In genomic region chr2:174107375-174107774, GRCm38 (mm10) we compare ENCODE assay signal across 24 mouse cellular contexts. TPM values are rescaled to one million over a fixed set of nuclear protein-coding genes. Genes with fewer than 3 reads are reported as not detected.
A peak's percentile ranks its signal among the peaks of the same experiment; 100 is the strongest.
DNase-seq lines count a peak whose midpoint lies in the region; ATAC-seq and TF ChIP-seq lines count a peak whose summit lies in the region.
"Had no signal": no experiment of that assay in that cellular context is flagged by ENCODE, and none has a peak within 500 bp of the region (broad histone marks: within the 10 kb centered on the region; RNA-seq: fewer than 3 reads in every experiment).

No protein-coding gene starts in this region.

- peaks cover 5% of the 10 kb centered on the region; the same call in 1 of the 2 replicates for H3K4me1 ChIP-seq in kidney, adult 2 months (ENCODE audit: control insufficient read depth, insufficient read depth, low read length)
- H3K4me1 ChIP-seq in kidney, embryonic 15.5 days = peaks cover 32% of the 10 kb centered on the region
- peaks cover 21% of the 10 kb centered on the region for H3K4me1 ChIP-seq in small intestine, adult 2 months (ENCODE audit: control insufficient read depth, insufficient read depth, insufficient read length, low read length)
- H3K4me1 ChIP-seq in cerebellum, adult 2 months (ENCODE audit: control insufficient read depth, insufficient read depth, low read length) = no peaks in the 10 kb centered on the region

- WGBS in kidney, adult 2 months = 57% methylated on average over 3 of the region's 3 CpGs
- 60% methylated on average over 3 of the region's 3 CpGs for WGBS in kidney, embryonic 15.5 days
- 27% methylated on average over 3 of the region's 3 CpGs for WGBS in small intestine, adult 2 months
- WGBS in cerebellum, adult 2 months = 90% methylated on average over 3 of the region's 3 CpGs

- no peak overlapping the region for H3K27ac ChIP-seq in kidney, adult 2 months (ENCODE audit: insufficient read depth, low read depth, low read length)
- no peak overlapping the region for H3K27ac ChIP-seq in kidney, embryonic 15.5 days
- peak overlapping the region; percentile 83 for H3K27ac ChIP-seq in small intestine, adult 2 months (ENCODE audit: insufficient read depth, low read depth, low read length)
- no peak overlapping the region for H3K27ac ChIP-seq in cerebellum, adult 2 months (ENCODE audit: insufficient read depth, low read length)
- H3K27ac ChIP-seq: embryonic facial prominence, embryonic 13.5 days; embryonic facial prominence, embryonic 15.5 days; forebrain, embryonic 10.5 days; forebrain, embryonic 12.5 days had no signal

- no peak overlapping the region for H3K4me2 ChIP-seq in kidney, embryonic 15.5 days
- H3K4me2 ChIP-seq: embryonic facial prominence, embryonic 13.5 days; embryonic facial prominence, embryonic 15.5 days; forebrain, embryonic 12.5 days had no signal

- H3K4me3 ChIP-seq in kidney, adult 2 months (ENCODE audit: insufficient read depth, low read depth, low read length) = no peak overlapping the region
- H3K4me3 ChIP-seq in kidney, embryonic 15.5 days (replicated peaks) = no peak overlapping the region
- no peak overlapping the region for H3K4me3 ChIP-seq in small intestine, adult 2 months (ENCODE audit: low read depth, low read length)
- H3K4me3 ChIP-seq in cerebellum, adult 2 months (replicated peaks; ENCODE audit: insufficient read depth, low read depth, low read length) = no peak overlapping the region
- H3K4me3 ChIP-seq: embryonic facial prominence, embryonic 13.5 days; embryonic facial prominence, embryonic 15.5 days; erythroblast, embryonic 14.5 days; forebrain, embryonic 10.5 days; forebrain, embryonic 12.5 days had no signal

- no peaks in the 10 kb centered on the region for H3K36me3 ChIP-seq in kidney, adult 2 months (ENCODE audit: control insufficient read depth, insufficient read depth, low read length)
- H3K36me3 ChIP-seq in kidney, embryonic 15.5 days = no peaks in the 10 kb centered on the region
- H3K36me3 ChIP-seq in small intestine, adult 2 months (ENCODE audit: control insufficient read depth, insufficient read depth, low read length) = no peaks in the 10 kb centered on the region
- H3K36me3 ChIP-seq: embryonic facial prominence, embryonic 15.5 days; forebrain, embryonic 12.5 days had no signal

- ATAC-seq in kidney, embryonic 15.5 days (replicated peaks; ENCODE audit: low FRiP score) = no peak
- ATAC-seq: activated CD4-positive, CD25-positive, alpha-beta regulatory T cell, adult 4 months; forebrain, embryonic 14.5 days; forebrain, embryonic 16.5 days had no signal

- no peak for TF ChIP-seq CTCF in kidney, adult 2 months (conservative IDR thresholded peaks at IDR 0.05; ENCODE audit: insufficient read depth, insufficient read length, low read depth, low read length)
- TF ChIP-seq CTCF in small intestine, adult 2 months (IDR thresholded peaks at IDR 0.05; ENCODE audit: extremely low read depth, insufficient read length, insufficient replicate concordance, low read depth, low read length) = no peak
- no peak for TF ChIP-seq CTCF in cerebellum, adult 2 months (IDR thresholded peaks at IDR 0.05; ENCODE audit: borderline replicate concordance, insufficient read depth, low read depth, low read length)

- no peaks in the 10 kb centered on the region for H3K9me3 ChIP-seq in kidney, embryonic 15.5 days (replicated peaks)
- H3K9me3 ChIP-seq: embryonic facial prominence, embryonic 13.5 days; embryonic facial prominence, embryonic 15.5 days; forebrain, embryonic 10.5 days; forebrain, embryonic 12.5 days had no signal

- no peak for TF ChIP-seq POLR2A in kidney, adult 2 months (IDR thresholded peaks at IDR 0.05; ENCODE audit: low read depth, low read length)
- TF ChIP-seq POLR2A in small intestine, adult 2 months (IDR thresholded peaks at IDR 0.05; ENCODE audit: low read depth, low read length) = no peak
- no peak for TF ChIP-seq POLR2A in cerebellum, adult 2 months (IDR thresholded peaks at IDR 0.05; ENCODE audit: borderline replicate concordance, insufficient read depth, low read length)

- DNase-seq in kidney, adult 2 months = peak; percentile 59
- DNase-seq in 3T3-L1 (ENCODE audit: low read depth, low spot score) (peak; percentile 9), adipocyte (ENCODE audit: low spot score) (peak; percentile 7)
- no peak for DNase-seq in urinary bladder, adult 18-20 months (ENCODE audit: low spot score in 2 of 2)
- no peak for DNase-seq in cerebellum, adult 2 months
- DNase-seq: adrenal gland, adult 2 months; adrenal gland, postnatal 10 days; adrenal gland, postnatal 25 days; cerebellum, adult 11 months; cerebellum, adult 18-20 months; cerebellum, adult 9-11 months; cerebellum, postnatal 14 days; cerebellum, postnatal 36 days; embryo, embryonic 11 days had no signal

- no peaks in the 10 kb centered on the region for H3K27me3 ChIP-seq in kidney, adult 2 months (replicated peaks; ENCODE audit: control insufficient read depth, insufficient read depth, low read length)
- peaks cover 4% of the 10 kb centered on the region; the same call in 1 of the 2 replicates for H3K27me3 ChIP-seq in kidney, embryonic 15.5 days
- H3K27me3 ChIP-seq in small intestine, adult 2 months (ENCODE audit: control insufficient read depth, insufficient read depth, low read length) = no peaks in the 10 kb centered on the region
- no peaks in the 10 kb centered on the region for H3K27me3 ChIP-seq in cerebellum, adult 2 months (ENCODE audit: control insufficient read depth, insufficient read depth, low read length)
- H3K27me3 ChIP-seq: embryonic facial prominence, embryonic 13.5 days; embryonic facial prominence, embryonic 15.5 days; forebrain, embryonic 12.5 days had no signal

- no peak overlapping the region for H3K9ac ChIP-seq in kidney, embryonic 15.5 days
- H3K9ac ChIP-seq: embryonic facial prominence, embryonic 13.5 days; embryonic facial prominence, embryonic 15.5 days; forebrain, embryonic 12.5 days had no signal

RNA-seq across cellular contexts. Expression of gene Npepl1, which starts 2.8 kb away (rescaled TPM):
- 91.6 and 110 TPM in 2 replicates for polyA plus RNA-seq in kidney, adult 2 months (2012; rRNA removed)
- polyA plus RNA-seq in kidney, embryonic 15.5 days (2015; fragmentation: Nextera tagmentation; extraction: Ambion mirVana) = 43.1 and 48.2 TPM in 2 replicates
- 60.6 and 90.9 TPM in 2 replicates for polyA plus RNA-seq in small intestine, adult 2 months (2012; rRNA removed)
- polyA plus RNA-seq in cerebellum, adult 2 months (2012; rRNA removed) = 44.3 and 48.2 TPM in 2 replicates

RNA-seq across cellular contexts. Expression of gene Stx16, which starts 31.3 kb away (rescaled TPM):
- polyA plus RNA-seq in kidney, adult 2 months (2012; rRNA removed) = 24.3 and 31.9 TPM in 2 replicates
- polyA plus RNA-seq in kidney, embryonic 15.5 days (2015; fragmentation: Nextera tagmentation; extraction: Ambion mirVana) = 11.2 and 12.8 TPM in 2 replicates
- 11.5 and 23.4 TPM in 2 replicates for polyA plus RNA-seq in small intestine, adult 2 months (2012; rRNA removed)
- polyA plus RNA-seq in cerebellum, adult 2 months (2012; rRNA removed) = 81.7 and 83.0 TPM in 2 replicates

Comparison
In these comparisons a context has a peak if more than half of its experiments do, and no peak if none do; other contexts are left out.
1. DNase-seq: peak in kidney, adult 2 months (single experiment), 3T3-L1 (single experiment) and adipocyte (single experiment); none in urinary bladder, adult 18-20 months (0 of 2) and cerebellum, adult 2 months (0 of 2).